Comparison of ENCODE assay signal across 23 mouse cellular contexts in the genomic region with DNA sequence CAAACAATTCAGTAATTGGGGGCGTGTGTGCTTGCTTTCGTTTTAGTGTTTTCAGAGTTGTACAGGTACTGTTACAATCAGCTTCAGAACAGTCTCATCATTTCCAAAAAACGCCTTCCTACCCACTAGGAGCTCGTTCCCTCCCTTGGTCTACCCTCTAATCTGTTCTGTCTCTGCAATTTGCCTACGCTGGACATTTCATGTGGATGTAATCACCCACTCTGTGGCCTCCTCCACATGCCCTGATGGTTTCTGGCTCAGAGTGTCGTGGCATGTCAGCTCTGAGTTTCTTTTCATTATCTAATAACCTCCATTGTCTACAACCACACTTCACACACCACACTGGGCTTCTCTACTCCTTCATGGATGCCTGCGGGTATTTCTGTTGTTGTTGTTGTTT.
DNase-seq lines count a peak whose midpoint lies in the region; ATAC-seq and TF ChIP-seq lines count a peak whose summit lies in the region.
"Had no signal": no experiment of that assay in that cellular context is flagged by ENCODE, and none has a peak within 500 bp of the region (broad histone marks: within the 10 kb centered on the region; RNA-seq: fewer than 3 reads in every experiment).

No protein-coding gene starts in this region.

- no peaks in the 10 kb centered on the region for H3K36me3 ChIP-seq in kidney, embryonic 16.5 days (ENCODE audit: insufficient read depth, low read length)
- H3K36me3 ChIP-seq in CH12.LX (replicated peaks in 1 of 2; ENCODE audit: control insufficient read depth in 1 of 2, insufficient read depth in 1 of 2, low read length in 1 of 2) (no peaks in the 10 kb centered on the region), myocyte (ENCODE audit: control insufficient read depth, insufficient read depth) (no peaks in the 10 kb centered on the region)
- H3K36me3 ChIP-seq: embryonic facial prominence, embryonic 10.5 days; embryonic facial prominence, embryonic 12.5 days; forebrain, embryonic 15.5 days had no signal

- peak overlapping the region; percentile 3; the same call in 1 of the 2 replicates for H3K27ac ChIP-seq in kidney, embryonic 16.5 days (ENCODE audit: low read length)
- no peak overlapping the region for H3K27ac ChIP-seq in CH12.LX (ENCODE audit: insufficient read depth, low read depth)
- H3K27ac ChIP-seq: embryonic facial prominence, embryonic 10.5 days; embryonic facial prominence, embryonic 12.5 days; forebrain, embryonic 13.5 days; forebrain, embryonic 15.5 days had no signal

- TF ChIP-seq RAD21 in CH12.LX (IDR thresholded peaks at IDR 0.05; ENCODE audit: low read depth, low read length) = no peak

- no peak overlapping the region for H3K4me2 ChIP-seq in kidney, embryonic 16.5 days (replicated peaks; ENCODE audit: low read depth, low read length)
- H3K4me2 ChIP-seq in CH12.LX (ENCODE audit: insufficient read depth, low read depth, poor library complexity, severe bottlenecking) = peak overlapping the region; percentile 60; the same call in 1 of the 2 replicates
- H3K4me2 ChIP-seq in myocyte (ENCODE audit: low read depth) = peak overlapping the region; percentile 10
- H3K4me2 ChIP-seq: embryonic facial prominence, embryonic 12.5 days; forebrain, embryonic 13.5 days; forebrain, embryonic 15.5 days had no signal

- intact Hi-C loops in left cerebral cortex, postnatal 10 days (cut with DNase I) = no loop called here

- 61% methylated on average over 7 of the region's 7 CpGs for WGBS in kidney, embryonic 16.5 days

- no peak for TF ChIP-seq EP300 in CH12.LX (IDR thresholded peaks at IDR 0.05; ENCODE audit: low read length)

- H3K27me3 ChIP-seq in kidney, embryonic 16.5 days (ENCODE audit: insufficient read depth, low read length) = no peaks in the 10 kb centered on the region
- H3K27me3 ChIP-seq in CH12.LX (replicated peaks) = no peaks in the 10 kb centered on the region
- H3K27me3 ChIP-seq in myocyte (ENCODE audit: control insufficient read depth, insufficient read depth, insufficient read length) = no peaks in the 10 kb centered on the region
- H3K27me3 ChIP-seq: embryonic facial prominence, embryonic 12.5 days; forebrain, embryonic 13.5 days; forebrain, embryonic 15.5 days; Patski had no signal

- no peaks in the 10 kb centered on the region for H3K9me3 ChIP-seq in kidney, embryonic 16.5 days (ENCODE audit: low read length)
- no peaks in the 10 kb centered on the region for H3K9me3 ChIP-seq in CH12.LX (replicated peaks; ENCODE audit: low read length)
- H3K9me3 ChIP-seq: embryonic facial prominence, embryonic 10.5 days; embryonic facial prominence, embryonic 12.5 days; forebrain, embryonic 13.5 days; forebrain, embryonic 15.5 days had no signal

- H3K79me2 ChIP-seq in CH12.LX (replicated peaks; ENCODE audit: control insufficient read depth, extremely low read depth, insufficient read depth, poor library complexity, severe bottlenecking) (no peaks in the 10 kb centered on the region), myocyte (ENCODE audit: control insufficient read depth, insufficient read depth) (no peaks in the 10 kb centered on the region)

- DNase-seq in frontal cortex, postnatal 36 days (ENCODE audit: low spot score in 2 of 2) = no peak
- DNase-seq in kidney, postnatal 4 days = no peak
- DNase-seq in CH12.LX (ENCODE audit: extremely low read depth) = no peak
- DNase-seq in left cerebral cortex, postnatal 10 days (ENCODE audit: extremely low spot score in 1 of 2, low spot score in 2 of 2) = no peak
- DNase-seq: adrenal gland, adult 8-10 months; adrenal gland, postnatal 14 days; adrenal gland, postnatal 36 days; B cell, adult 2 months; cerebellum, adult 11-12 months; cerebellum, adult 2 months; cerebellum, adult 9-10 months; cerebellum, postnatal 10 days; cerebellum, postnatal 25 days had no signal

- TF ChIP-seq CTCF in CH12.LX (conservative IDR thresholded peaks at IDR 0.05 in 1 of 2, IDR thresholded peaks at IDR 0.05 in 1 of 2; ENCODE audit: low read depth in 2 of 2, low read length in 2 of 2) = no peak

- peaks cover 2% of the 10 kb centered on the region; the same call in 1 of the 2 replicates for H3K4me1 ChIP-seq in kidney, embryonic 16.5 days (ENCODE audit: insufficient read depth, low read length)
- no peaks in the 10 kb centered on the region; a peak in 2 of 4 replicates for H3K4me1 ChIP-seq in CH12.LX (ENCODE audit: control insufficient read depth in 1 of 2, insufficient read depth in 2 of 2)
- H3K4me1 ChIP-seq: embryonic facial prominence, embryonic 12.5 days; forebrain, embryonic 13.5 days; forebrain, embryonic 15.5 days had no signal

- dilution Hi-C loops in CH12.LX (cut with MboI; ENCODE audit: extremely low pct_ligation_motif_present, extremely low pct_unique_long_range_greater_than_20kb, low sequenced_read_pairs) = no loop called here

- no peak overlapping the region for H3K4me3 ChIP-seq in kidney, embryonic 16.5 days (ENCODE audit: low read length)
- H3K4me3 ChIP-seq in CH12.LX (replicated peaks in 1 of 3; ENCODE audit: low read depth in 2 of 3, low read length in 2 of 3, poor library complexity in 1 of 3) (no peak overlapping the region), myocyte (no peak overlapping the region)
- H3K4me3 ChIP-seq: embryonic facial prominence, embryonic 10.5 days; embryonic facial prominence, embryonic 12.5 days; forebrain, embryonic 13.5 days; forebrain, embryonic 15.5 days had no signal

- TF ChIP-seq POLR2A in CH12.LX (IDR thresholded peaks at IDR 0.05; ENCODE audit: low read depth, low read length) (no peak), myocyte (IDR thresholded peaks at IDR 0.05; ENCODE audit: insufficient read length, low read depth) (no peak)

- peak; percentile 14; the same call in 1 of the 2 replicates for ATAC-seq in frontal cortex, adult (ENCODE audit: low TSS enrichment)
- peak; percentile 63; the same call in 1 of the 2 replicates for ATAC-seq in kidney, embryonic 16.5 days (ENCODE audit: low FRiP score, low TSS enrichment)
- ATAC-seq: activated CD4-positive, CD25-positive, alpha-beta regulatory T cell, adult 4 months; CD4-positive, CD25-positive, alpha-beta regulatory T cell, adult 4 months; forebrain, embryonic 13.5 days; forebrain, embryonic 15.5 days; Patski had no signal

- no peak overlapping the region for H3K9ac ChIP-seq in kidney, embryonic 16.5 days (replicated peaks; ENCODE audit: low read length)
- no peak overlapping the region for H3K9ac ChIP-seq in CH12.LX (ENCODE audit: insufficient read depth, low read depth)
- H3K9ac ChIP-seq: embryonic facial prominence, embryonic 12.5 days; forebrain, embryonic 13.5 days; forebrain, embryonic 15.5 days had no signal

- in situ Hi-C loops in CH12.LX (cut with MboI; ENCODE audit: low pct_ligation_motif_present, low pct_unique_long_range_greater_than_20kb, low sequenced_read_pairs) = no loop called here

- no peak overlapping the region for H3ac ChIP-seq in myocyte (ENCODE audit: control insufficient read depth, insufficient read length)

TF ChIP-seq in CH12.LX, 34 proteins besides CTCF, POLR2A, EP300 and RAD21:
- TF ChIP-seq MAX (IDR thresholded peaks at IDR 0.05; ENCODE audit: low read length) (no peak), ELF1 (IDR thresholded peaks at IDR 0.05; ENCODE audit: low read depth, low read length) (no peak), ZC3H11A (IDR thresholded peaks at IDR 0.05; ENCODE audit: low read depth, low read length) (no peak), MAFK (IDR thresholded peaks at IDR 0.05; ENCODE audit: insufficient replicate concordance, low read length) (no peak), MYC (IDR thresholded peaks at IDR 0.05; ENCODE audit: low read depth, low read length) (no peak), USF2 (conservative IDR thresholded peaks at IDR 0.05; ENCODE audit: low read depth, low read length) (no peak), UBTF (IDR thresholded peaks at IDR 0.05; ENCODE audit: low read depth, low read length) (no peak), NELFE (IDR thresholded peaks at IDR 0.05; ENCODE audit: low read depth, low read length) (no peak), ETS1 (conservative IDR thresholded peaks at IDR 0.05; ENCODE audit: low read depth, low read length) (no peak), JUN (IDR thresholded peaks at IDR 0.05; ENCODE audit: insufficient read depth, low read depth, low read length) (no peak), ZNF384 (IDR thresholded peaks at IDR 0.05; ENCODE audit: low read depth, low read length) (no peak), ZMIZ1 (IDR thresholded peaks at IDR 0.05; ENCODE audit: low read depth, low read length) (no peak), E2F4 (IDR thresholded peaks at IDR 0.05; ENCODE audit: insufficient replicate concordance, low read depth, low read length) (no peak), CHD1 (IDR thresholded peaks at IDR 0.05; ENCODE audit: low read depth, low read length) (no peak)

TF ChIP-seq in myocyte, 11 proteins besides CTCF, POLR2A, EP300 and RAD21:
- TF ChIP-seq MYOD1 (IDR thresholded peaks at IDR 0.05; ENCODE audit: control insufficient read depth in 1 of 3, insufficient read length in 2 of 3, low read depth in 2 of 3) = no peak
